Mouse (Mus musculus) cortical plate, adult 2 months (tissue): ENCODE data around the gene Nfxl1.

Experiments
- CTCF ChIP-seq: fragments of 200-500 bp; IDR thresholded peaks from 2 replicates; pipeline ENCODE4 v1.5.1; 2011; ENCODE audit warnings: mild to moderate bottlenecking, control low read depth, low read length; ENCODE audit not compliant: insufficient read depth; ENCODE audit errors: extremely low read depth
- POLR2A ChIP-seq: fragments of 200-500 bp; IDR thresholded peaks from 2 replicates; pipeline ENCODE4 v1.6.1; 2011; ENCODE audit warnings: mild to moderate bottlenecking, low read length, control low read depth; ENCODE audit not compliant: insufficient read depth; ENCODE audit errors: extremely low read depth

DNA sequence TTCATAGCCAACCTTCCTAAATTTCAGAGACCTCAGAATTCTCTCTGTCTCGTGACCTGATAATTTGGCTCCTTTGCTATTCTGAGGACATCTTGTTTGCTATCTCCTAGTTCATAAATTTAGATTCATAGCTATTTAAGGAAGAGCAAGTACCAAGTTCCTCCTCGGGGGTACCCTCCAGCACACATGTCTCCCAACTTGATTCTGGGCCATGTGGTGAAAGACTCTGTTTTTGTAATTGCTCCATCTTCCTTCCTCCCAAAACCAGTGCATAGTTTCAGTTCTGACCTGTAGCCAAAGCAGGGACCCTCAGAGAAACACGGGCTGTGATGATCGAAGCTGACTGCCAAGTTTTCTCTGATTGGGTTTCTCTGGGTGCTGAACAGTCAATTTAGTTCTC lies 62.7 kb downstream of the Nfxl1 start:
- TF ChIP-seq POLR2A (no peak), CTCF (no peak)
